Mouse (Mus musculus) left cerebral cortex, postnatal 14 days (tissue): ENCODE data around the gene Trex1. TPM values are rescaled to one million over a fixed set of nuclear protein-coding genes. Genes with fewer than 3 reads are reported as not detected.

Experiments
- DNase-seq, 2 experiments: peaks; one replicate each; pipeline ENCODE4 v3.0.0; 2021 to 2022; ENCODE audit warnings: low spot score in 2 of 2, mixed read lengths in 1 of 2
- intact Hi-C: fragments of 180-260 bp; cut with DNase I; formaldehyde crosslinking; loops from one replicate; pipeline ENCODE4 v1.15.1; 2025
- total RNA-seq, 2 experiments: library from RNA; stranded (reverse); gene quantifications; 2 replicates each; pipeline ENCODE4 v1.2.3; 2021

Trex1 gene
- total RNA-seq, 2 experiments from 2014 or later = 12.0 TPM

DNA sequence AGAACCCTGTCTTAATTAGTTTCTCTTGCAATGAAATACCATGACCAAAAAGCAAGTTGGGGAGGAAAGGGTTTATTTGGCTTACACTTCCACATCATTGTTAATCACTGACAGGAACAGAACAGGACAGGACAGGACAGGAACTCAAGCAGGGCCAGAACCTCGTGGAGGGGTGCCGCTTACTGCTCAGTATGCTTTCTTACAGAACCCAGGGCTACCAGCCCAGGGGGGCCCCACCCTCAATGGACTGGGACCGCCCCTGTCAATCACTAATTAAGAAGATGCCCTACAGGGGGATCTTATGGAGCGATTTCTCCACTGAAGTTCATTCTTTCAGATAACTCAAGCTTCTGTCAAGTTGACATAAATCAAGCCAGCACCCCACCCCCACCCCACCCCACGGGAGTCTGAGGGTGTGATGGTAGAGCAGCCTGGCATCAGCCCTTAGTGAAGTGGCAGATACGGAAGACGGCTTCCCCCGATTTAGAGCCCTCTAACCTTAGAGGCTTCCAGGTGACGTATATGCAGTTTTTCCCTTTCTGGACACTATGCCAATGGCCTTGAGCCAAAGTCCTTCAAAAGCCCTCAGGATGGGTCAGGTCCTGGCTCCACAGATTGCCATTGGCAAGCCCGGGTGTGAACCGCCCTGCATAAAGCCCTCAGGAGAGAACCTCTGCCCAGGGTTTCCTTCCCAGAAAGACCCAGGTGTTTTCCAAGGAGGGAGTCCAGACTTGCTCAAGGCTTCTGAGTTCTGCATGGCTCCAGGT is 34.4 kb upstream of the Trex1 start:
- DNase-seq = no peak
- intact Hi-C loops = loop anchor here (10.0 kb wide), 1 partner anchor 741 kb away; the partner anchor contains the start of gene Nme6

DNA sequence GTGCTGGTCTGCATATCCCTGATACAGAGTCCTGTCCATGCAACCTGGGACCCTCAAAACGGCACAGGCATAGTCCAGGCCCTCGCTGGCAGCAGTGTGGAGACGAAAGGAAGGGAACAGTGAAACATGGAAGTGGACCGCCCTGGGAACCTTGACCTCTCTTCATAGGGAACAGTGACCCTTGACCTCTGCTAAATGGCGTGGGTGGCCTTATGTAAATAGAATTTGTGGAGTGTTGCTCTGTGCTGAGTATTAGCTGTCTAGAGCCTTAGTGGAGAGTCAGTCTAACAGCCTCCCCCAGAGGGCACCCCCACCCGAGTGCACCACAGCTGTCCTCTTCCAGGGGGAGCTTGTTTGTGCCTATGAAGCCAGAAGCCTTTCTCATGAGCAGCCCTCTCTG is 33.3 kb upstream of the Trex1 start:
- intact Hi-C loops = loop anchor here (10.0 kb wide), 1 partner anchor 742 kb away; the partner anchor contains the start of gene Nme6

DNA sequence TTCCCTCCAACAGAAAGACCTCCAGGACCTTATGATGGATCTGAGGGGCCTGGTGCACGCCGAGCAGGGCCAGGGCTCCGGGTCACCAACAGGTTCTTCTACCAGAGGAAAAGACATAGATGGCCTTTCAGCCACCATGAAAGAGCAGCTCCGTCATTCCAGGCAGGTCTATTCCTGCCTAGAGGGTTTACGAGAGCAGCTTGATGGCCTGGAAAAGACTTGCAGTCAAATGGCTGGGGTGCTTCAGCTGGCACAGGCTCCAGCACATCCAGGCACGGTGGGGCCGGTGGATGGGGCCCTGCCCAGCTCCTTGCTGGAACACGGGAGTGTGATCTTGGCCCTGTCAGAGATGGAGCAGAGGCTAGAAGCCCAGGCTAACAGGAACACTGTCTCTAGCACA is 32.3 kb upstream of the Trex1 start:
- intact Hi-C loops = loop anchor here (10.0 kb wide), 1 partner anchor 743 kb away; the partner anchor contains the start of gene Nme6

More for the DNA sequence above, 33.3 kb upstream of the Trex1 start:
- no peak for DNase-seq

DNA sequence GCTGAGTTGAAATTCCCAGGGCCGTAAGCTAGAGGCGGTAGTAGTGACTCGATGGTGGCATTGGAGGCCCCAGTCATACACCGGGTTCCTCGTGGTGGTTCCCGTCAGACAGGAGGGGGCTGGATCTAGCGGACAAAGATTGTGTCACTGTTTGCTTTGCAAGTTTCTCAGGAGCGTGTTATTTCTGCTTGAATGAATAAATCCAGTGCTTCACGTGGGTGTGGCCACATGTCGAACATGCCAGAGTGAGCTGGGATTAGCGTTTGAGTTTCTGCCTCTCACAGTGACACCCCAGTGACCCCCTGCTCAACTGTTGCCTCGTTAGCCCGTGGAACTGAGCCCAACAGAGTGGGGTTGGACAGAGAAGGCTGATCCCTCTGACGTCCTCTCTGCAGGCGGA is 30.9 kb upstream of the Trex1 start:
- DNase-seq = no peak
- intact Hi-C loops = loop anchor here (10.0 kb wide), 1 partner anchor 744 kb away; the partner anchor contains the start of gene Nme6

More for the DNA sequence above, 32.3 kb upstream of the Trex1 start:
- DNase-seq = no peak

DNA sequence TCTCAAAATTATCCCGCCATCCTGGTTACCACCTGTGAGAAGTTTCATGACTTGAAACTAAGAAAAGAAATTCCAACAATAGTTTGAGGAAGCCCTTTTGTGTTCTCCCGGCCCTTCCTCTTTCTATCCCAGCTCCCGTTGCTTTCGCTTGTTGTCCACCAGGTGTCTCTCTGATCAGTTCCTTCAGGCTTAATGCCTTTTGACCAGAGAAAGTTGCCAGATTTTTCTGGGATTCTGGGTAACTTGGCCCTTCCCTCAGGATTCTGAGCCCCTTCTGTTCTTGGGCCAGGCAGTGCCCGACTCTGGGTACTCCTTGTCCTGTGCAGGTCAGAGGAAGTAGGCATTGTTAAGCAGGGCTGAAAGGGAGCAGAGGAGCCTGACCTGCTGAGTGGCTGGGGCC is 28.5 kb upstream of the Trex1 start:
- intact Hi-C loops = loop anchor here (2.0 to 10.0 kb wide), 2 partner anchors 35 to 777 kb away; no protein-coding TSS in a partner anchor
- peak; percentile 47 to 58 for DNase-seq

DNA sequence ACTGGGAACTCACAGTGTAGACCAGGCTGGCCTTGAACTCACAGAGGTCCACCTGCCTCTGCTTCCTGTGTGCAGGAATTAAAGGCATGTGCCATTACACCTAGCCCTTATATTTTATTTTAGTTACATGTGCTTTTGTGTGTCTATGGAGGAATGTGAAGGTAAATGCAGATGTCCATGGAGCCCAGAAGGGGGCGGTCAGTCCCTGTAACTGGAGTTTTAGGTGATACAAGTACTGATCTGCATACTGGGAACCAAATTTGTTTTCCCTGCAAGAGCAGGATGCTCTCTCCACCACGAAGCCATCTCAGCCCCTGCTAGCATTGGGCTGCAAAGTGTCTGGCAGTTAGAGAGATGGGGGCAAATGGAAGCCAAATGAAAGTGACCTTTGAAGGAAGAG is 25.4 kb upstream of the Trex1 start:
- intact Hi-C loops = loop anchor here (10.0 kb wide), 1 partner anchor 780 kb away; no protein-coding TSS in a partner anchor
- DNase-seq = no peak

DNA sequence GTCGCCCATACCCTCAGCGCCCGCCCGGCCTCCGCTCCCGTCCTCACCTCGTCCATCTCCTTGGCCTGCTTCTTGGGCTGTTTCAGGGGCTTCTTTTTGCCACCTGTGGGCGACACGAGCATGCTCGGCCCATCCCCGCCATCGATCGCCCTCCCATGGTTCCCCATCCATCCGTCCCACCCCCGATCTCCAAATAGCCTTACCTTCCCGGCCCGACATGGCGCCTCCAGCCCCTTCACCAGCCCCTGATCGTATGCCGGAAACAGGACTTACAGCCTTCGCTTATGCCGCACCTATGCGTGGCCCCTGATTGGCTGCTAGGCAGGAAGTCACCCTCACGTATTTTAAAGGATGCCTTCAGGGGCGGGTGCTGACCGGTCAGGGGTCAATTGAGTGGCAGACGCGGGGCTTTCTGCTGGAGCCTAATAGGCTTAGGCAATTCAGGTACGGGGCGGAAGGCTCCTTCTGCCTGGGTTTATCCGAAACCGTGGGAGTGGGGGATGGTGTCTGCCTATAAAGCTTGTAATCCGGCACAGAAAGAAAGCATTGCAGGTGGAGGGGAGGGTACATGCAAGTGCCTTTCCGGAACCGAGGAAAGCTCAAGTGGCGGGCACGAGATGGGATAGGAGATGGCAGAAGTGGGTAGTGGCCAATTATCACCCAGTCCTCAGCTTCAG is 22.7 kb upstream of the Trex1 start, which contains the start of the genes Ccdc51 and Tma7:
Gene Ccdc51, plus strand, starts transcription at position 370 of the 677 bp plus-strand sequence.
Gene Tma7, minus strand, starts transcription at position 464 of the 677 bp plus-strand sequence.
- peak; percentile 89 to 90 for DNase-seq
- intact Hi-C loops = loop anchor here (10.0 kb wide), 1 partner anchor 783 kb away; no protein-coding TSS in a partner anchor

DNA sequence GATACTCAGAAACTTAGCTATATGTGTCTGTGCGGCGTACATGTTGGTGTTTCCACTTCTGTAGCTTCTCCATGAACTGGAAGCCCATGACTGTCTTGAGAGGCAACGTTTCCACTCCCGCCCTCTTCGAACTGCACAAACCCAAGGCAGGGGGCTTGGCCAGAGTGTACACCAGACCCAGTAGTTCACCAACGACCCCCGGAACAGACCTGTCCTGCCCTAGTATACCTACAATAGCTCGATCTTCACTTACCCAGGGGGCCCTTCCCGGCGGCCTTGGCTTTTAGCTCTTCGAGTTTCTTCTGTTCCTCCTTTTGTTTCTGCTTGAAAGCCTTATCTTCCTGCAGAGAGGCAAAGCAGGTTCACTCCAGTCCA is 22.2 kb upstream of the Trex1 start:
- intact Hi-C loops = loop anchor here (10.0 kb wide), 1 partner anchor 783 kb away; no protein-coding TSS in a partner anchor

DNA sequence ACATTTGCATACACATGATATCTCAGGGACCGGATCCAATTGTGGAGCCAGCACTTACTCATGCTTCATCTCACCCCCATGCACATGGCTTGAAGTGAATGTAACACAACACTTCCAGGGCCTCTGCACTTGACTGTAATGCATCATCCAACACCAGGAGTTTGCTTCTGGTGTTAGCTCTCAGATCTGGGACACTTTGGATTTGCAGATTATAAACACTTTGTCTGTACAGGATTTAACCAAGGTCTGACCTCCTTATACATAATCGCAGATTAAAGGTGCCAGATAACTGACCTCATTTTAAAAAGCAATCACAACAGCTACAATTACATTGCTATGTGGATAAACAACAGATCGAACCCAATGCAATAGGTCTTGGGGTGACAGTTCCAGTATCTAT is 21.0 kb upstream of the Trex1 start:
- intact Hi-C loops = loop anchor here (10.0 kb wide), 1 partner anchor 784 kb away; no protein-coding TSS in a partner anchor
- no peak for DNase-seq

More for the DNA sequence above, 22.2 kb upstream of the Trex1 start:
- DNase-seq = no peak

DNA sequence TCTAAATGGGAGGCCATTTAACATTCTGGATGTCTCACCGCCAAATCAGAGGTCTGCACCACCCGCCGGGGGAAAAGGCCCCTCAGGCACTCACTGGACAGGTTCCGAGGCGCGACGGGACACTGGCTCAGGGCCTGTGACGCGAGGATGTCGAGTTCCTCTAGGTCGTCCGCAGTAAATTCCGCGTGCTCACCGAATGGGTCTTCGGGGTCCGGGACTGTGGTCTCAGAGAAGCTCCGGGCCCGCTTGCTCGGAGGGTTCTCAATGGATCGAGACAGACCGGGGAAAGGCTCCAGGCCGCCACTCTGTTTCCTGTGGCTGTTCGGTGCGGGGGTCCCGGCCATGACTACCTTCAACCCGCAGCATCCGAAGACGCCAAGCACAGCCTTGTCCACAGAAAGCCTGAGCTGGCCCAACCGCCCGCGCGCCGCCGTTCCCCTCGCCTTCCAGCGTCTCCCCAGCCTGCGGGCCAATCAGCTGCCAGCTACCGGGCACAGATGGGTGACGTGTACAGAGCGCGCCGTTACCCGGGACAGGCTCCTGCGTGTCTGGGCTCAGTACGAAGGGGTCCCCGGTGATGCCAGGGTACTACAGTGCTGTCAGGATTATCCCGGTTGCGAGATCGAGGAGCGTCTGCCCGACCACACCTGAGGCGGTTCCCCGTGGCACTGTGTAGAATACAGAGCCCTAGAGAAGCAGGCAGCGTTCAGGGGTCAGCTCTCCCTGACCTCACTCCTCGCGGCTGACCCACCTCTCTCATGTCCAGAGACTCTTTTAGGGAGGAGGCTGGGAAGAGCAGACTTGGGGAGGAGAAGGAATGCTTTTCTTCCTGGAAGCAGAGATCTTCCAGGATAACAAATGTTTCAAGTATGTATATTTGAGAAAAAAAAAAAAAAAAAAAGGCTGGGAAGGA is 14.4 kb upstream of the Trex1 start, which contains the start of gene Atrip:
Gene Atrip, minus strand, starts transcription at position 464 of the 913 bp plus-strand sequence.
- intact Hi-C loops = no loop called here
- peak; percentile 94 to 96 for DNase-seq

DNA sequence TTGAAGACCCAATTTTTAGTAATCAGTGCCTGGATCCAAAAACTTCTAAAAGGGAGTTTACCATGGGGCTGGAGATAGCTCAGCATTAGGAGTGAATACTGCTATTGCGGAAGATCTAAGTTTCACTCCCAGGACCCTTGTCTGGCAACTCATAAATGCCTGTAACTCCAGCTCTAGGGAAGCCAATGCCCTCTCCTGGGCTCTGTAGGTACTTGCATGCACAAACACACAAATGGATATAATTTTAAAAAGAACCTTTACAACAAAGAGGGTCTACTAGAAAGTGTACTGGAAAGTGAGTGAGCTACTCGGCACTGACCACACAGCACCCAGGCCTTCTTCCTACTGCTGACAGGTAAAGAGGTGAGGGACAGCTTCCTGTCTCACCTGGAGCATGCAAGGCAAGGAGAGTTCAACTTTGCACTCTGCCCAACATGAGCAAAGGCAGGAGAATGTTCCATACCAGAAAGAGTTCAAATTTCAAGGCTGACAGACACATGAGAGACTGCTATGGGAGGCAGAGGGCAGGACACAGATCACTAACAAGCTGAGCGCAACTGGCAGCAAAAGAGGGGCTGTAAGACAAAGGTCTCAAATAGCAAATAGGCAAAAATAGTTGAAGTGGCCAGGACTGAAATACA is 8.7 kb upstream of the Trex1 start:
- intact Hi-C loops = no loop called here
- no peak for DNase-seq

DNA sequence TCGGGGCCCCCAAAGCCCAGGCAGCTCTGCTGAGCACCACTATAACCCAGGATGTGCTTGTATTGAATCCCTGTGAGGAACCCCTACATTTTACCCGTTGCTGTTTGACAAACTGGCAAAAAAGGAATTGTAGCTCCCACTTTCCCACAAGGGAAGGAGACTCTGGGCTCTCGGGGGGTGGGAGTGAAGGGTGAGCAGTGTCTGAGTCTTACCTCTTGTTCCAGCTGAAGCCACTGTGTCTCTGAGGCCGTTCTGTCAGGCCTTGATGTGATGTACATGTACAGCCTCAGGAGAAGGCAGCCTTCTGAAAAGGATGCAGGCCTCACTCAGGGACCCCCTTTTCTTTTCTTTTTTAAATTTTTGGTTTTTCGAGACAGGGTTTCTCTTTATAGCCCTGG is 1.4 kb upstream of the Trex1 start:
- no peak for DNase-seq
- intact Hi-C loops = no loop called here

DNA sequence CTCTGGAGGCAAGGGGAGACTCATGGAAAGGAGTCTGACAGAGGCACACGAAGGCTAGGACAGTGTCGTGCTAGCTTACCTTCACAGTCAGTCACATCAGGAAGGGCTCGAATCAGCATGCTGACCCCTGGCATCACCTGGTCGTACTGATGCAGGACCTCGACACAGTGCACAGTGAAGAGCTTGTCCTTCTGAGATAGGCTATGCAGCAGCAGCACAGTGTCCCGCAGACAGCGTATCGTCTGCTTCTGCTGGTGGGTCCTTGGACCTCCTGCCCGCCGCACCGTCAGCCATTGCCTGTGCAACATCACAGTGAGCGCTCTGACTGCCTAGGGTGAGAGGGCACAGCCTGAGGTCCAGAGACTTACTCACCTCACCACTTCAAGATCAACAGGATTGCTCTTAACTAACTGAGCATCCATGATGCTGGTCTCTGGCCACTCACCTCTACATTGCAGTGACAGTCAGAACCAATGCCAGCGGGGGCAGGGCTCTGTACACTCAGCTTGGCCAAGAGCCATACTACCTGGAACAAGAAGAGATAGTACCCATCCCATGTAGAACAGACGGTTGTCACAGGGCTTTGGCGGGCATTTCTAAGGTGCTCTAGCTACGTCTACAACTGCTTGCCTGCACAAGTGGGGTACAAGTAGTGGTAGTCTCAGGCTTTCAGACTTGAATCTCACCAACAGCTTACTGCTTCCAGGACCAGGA is 807 bp upstream of the Trex1 start:
- intact Hi-C loops = no loop called here
- DNase-seq = no peak

DNA sequence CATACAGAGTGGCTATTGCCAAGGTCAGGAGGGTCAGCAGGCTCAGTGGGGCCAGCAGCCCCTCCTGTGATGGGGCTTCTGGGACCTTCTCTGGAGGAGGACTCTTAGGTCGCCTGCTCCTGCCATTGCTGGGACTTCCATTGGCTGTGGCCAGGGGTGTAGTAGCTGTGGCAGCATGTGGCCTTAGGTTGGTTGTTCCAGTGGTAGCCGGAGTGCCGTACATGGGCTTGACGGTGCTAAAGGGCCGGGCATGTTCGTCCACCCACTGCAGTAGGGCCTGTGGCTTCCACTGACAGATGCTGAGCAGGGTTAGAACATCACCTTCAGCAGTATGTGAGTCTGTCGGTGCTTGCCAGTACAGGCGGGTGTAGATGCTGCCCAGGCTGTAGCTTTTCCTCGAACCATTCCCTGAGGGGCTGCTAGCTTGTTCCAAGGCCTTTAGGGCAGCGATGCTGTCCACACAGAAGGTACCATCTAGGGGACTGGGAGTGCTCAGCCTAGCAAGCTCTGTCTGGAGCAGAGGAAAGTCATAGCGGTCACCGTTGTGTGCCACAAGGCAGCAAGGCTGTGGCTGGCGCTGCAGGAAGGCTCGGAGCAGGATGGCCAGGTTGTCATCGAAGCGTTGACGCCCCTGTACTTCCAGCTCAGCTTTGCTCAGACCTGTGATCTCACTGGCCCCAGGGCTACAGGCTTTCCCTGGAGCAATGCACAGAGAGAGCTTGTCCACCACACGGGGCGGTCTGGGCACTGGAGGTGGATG is 1.3 kb downstream of the Trex1 start:
- no peak for DNase-seq
- intact Hi-C loops = no loop called here

DNA sequence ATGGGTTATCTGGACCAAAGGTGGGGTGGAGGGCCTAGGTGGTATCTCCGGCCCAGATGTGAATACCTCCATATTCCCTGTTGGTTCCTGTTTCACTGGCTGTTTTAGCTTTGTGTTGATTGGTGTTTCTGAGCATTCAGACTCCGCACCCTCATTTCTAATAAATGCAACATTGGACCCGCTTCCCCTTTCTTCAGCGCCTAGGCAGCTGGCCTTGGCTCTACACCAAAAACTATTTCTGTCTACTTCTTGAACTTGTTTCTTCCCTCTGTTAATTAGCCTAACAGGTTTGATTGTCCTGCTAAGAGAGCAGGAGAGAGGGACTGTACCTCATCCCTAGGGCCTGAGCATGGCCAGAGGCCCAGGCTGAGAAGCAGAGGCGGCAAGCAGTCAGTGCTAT is 2.0 kb downstream of the Trex1 start:
- DNase-seq = no peak
- intact Hi-C loops = no loop called here

DNA sequence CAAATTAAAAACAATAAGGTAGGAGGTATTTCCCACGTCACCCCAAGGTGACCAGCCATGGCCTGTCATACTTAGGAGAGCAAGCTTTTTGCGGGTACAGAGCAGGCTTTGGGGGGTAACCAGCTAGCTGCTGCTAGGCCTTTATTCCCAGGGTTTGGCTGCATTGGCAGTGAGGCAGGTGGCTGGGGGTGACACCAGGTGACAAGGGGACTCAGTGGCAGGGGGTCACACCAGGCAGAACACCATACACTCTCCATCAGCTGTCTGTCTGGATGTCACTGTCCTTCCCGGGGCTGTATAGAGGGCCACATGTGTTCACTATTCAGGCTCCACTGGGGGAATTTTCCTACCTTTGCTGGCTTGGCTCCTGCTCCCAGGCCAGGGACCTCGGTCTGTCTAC is 2.6 kb downstream of the Trex1 start:
- DNase-seq = no peak
- intact Hi-C loops = no loop called here

DNA sequence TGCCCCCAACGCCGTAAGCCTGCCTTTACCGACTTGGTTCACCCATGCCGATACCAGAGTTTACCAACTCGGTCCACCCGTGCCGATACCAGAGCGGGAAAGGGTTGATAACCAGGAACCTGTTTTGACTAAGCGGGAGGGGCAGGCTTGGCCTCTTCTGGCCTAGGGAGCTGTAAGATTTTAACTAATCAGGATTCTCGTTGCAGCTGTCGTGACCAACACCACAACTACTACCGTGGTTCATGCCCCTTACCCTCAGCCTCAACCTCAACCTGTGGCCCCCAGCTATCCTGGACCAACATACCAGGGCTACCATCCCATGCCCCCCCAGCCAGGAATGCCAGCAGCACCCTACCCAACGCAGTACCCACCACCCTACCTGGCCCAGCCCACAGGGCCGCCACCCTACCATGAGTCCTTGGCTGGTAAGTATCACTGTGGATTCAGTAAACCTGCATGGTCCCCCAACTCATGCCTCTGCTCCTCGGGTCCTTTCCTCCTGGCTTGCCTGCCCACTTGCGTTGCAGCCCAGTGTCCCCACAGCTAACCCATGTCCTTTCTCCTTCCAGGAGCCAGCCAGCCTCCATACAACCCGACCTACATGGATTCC is 3.3 kb downstream of the Trex1 start:
- intact Hi-C loops = no loop called here
- no peak for DNase-seq
